Mouse (Mus musculus): ENCODE measurements around the gene 1700018G05Rik. TPM values are rescaled to one million over a fixed set of nuclear protein-coding genes. Genes with fewer than 3 reads are reported as not detected.
"Not testable (repeated sequence)": the region's sequence is repeated elsewhere in the genome, so short reads cannot be mapped to it uniquely, and the experiment has no call there.

The 1700018G05Rik gene
- polyA plus RNA-seq, 1 experiment from 2014 or later: not detected

DNA sequence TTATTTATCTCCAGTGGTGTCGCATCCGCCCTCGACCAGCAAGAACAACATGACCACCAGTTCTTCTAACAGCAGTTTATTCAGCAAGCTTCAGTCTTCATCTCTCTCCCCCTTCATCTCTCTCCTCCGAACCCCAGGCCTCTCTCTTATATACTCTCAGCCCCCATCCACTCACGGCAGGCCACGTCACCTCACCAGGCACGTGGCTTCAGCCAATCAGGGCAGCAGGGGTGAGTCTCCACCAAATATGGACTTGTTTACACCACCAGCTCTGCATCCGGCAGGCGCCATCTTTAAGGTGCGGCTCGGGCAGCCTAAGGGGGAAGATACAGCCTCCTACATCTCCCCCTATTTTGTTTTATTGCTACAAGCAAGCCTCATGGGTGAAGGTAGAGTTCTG lies 22.0 kb downstream of the 1700018G05Rik start:
- H3K4me1 ChIP-seq (ENCODE audit: control insufficient read depth, insufficient read depth, low read length); H3K27ac ChIP-seq (replicated peaks; ENCODE audit: low read depth, low read length); H3K36me3 ChIP-seq (ENCODE audit: control insufficient read depth, insufficient read depth, low read length); H3K4me2 ChIP-seq (ENCODE audit: low read length); H3K9ac ChIP-seq (replicated peaks; ENCODE audit: low read length); H3K9me3 ChIP-seq (ENCODE audit: control insufficient read depth, low read length); H3K4me3 ChIP-seq (replicated peaks; ENCODE audit: low read depth, low read length); H3K27me3 ChIP-seq (ENCODE audit: control insufficient read depth, insufficient read depth, low read length); DNase-seq; ATAC-seq (ENCODE audit: low FRiP score, low TSS enrichment): not testable (repeated sequence)
- 87% methylated on average over 11 of the region's 11 CpGs for WGBS

DNA sequence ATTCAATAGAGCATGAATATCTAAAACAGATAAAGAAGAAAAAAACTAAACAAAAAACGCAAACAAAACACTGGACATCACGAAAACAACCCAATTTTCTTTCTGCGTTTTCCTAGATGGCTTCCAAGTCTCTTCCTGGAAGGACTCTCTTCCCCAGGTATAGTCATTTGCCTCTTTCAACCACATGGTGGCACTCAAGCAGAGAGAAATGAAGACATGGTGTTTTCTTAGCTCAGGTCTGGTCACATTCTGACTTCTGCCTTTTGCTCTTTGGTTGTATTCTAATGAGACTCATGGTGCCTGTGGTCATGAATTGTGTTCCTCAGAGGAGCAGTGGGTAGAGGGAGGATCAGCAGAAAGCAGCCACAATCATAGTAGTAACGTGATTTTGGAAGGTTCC lies 30.7 kb downstream of the 1700018G05Rik start:
- Histone ChIP-seq H3K27ac (replicated peaks; ENCODE audit: low read depth, low read length) (no peak overlapping the region), H3K36me3 (ENCODE audit: control insufficient read depth, insufficient read depth, low read length) (no peaks in the 10 kb centered on the region), H3K9ac (replicated peaks; ENCODE audit: low read length) (no peak overlapping the region), H3K27me3 (ENCODE audit: control insufficient read depth, insufficient read depth, low read length) (no peaks in the 10 kb centered on the region), H3K4me1 (ENCODE audit: control insufficient read depth, insufficient read depth, low read length) (no peaks in the 10 kb centered on the region), H3K9me3 (ENCODE audit: control insufficient read depth, low read length) (no peaks in the 10 kb centered on the region), H3K4me3 (replicated peaks; ENCODE audit: low read depth, low read length) (no peak overlapping the region), H3K4me2 (ENCODE audit: low read length) (no peak overlapping the region)
- no peak; the same call in 1 of the 2 replicates for ATAC-seq (ENCODE audit: low FRiP score, low TSS enrichment)
- peak; percentile 70 for DNase-seq
- WGBS: 34% methylated on average over 4 of the region's 4 CpGs

DNA sequence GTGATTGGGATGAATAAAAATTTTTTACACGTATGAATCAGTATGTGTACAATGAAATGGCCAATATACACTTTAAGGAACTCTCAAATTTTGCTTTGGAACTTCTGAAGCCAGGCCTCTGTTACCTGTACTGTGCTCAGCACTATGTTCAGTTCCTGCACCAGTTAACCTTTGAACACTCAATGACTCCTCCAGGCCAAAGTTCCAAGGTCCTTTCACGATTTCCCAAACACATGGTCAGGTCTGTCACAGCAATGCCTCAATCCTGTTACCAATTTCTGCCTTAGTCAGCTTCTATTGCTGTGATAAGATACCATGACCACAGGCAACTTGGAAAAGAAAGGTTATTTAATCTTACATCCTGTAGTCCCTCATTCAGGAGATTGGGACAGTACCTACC lies 32.4 kb downstream of the 1700018G05Rik start:
- no peak for DNase-seq
- no peak overlapping the region for H3K4me3 ChIP-seq (replicated peaks; ENCODE audit: low read depth, low read length)
- no peak for ATAC-seq (ENCODE audit: low FRiP score, low TSS enrichment)
- no peaks in the 10 kb centered on the region for H3K27me3 ChIP-seq (ENCODE audit: control insufficient read depth, insufficient read depth, low read length)
- no peaks in the 10 kb centered on the region for H3K4me1 ChIP-seq (ENCODE audit: control insufficient read depth, insufficient read depth, low read length)
- 72% methylated on average over 2 of the region's 2 CpGs for WGBS
- no peak overlapping the region for H3K4me2 ChIP-seq (ENCODE audit: low read length)
- no peak overlapping the region for H3K9ac ChIP-seq (replicated peaks; ENCODE audit: low read length)
- no peaks in the 10 kb centered on the region for H3K36me3 ChIP-seq (ENCODE audit: control insufficient read depth, insufficient read depth, low read length)
- H3K9me3 ChIP-seq (ENCODE audit: control insufficient read depth, low read length): no peaks in the 10 kb centered on the region
- H3K27ac ChIP-seq (replicated peaks; ENCODE audit: low read depth, low read length): no peak overlapping the region

Other genes with a start within 250 kb of the 1700018G05Rik start
- not detected in 2 replicates for gene Gm3880, start 241.4 kb upstream of the 1700018G05Rik start, polyA plus RNA-seq (2014; fragmentation: Nextera tagmentation; extraction: Ambion mirVana)
- not detected in 2 replicates for gene Gm9112, start 220.7 kb upstream of the 1700018G05Rik start, polyA plus RNA-seq (2014; fragmentation: Nextera tagmentation; extraction: Ambion mirVana)
- not detected in 2 replicates for gene Dmrtc1b, start 220.5 kb upstream of the 1700018G05Rik start, polyA plus RNA-seq (2014; fragmentation: Nextera tagmentation; extraction: Ambion mirVana)
- gene Dmrtc1c1, start 125.4 kb upstream of the 1700018G05Rik start, polyA plus RNA-seq (2014; fragmentation: Nextera tagmentation; extraction: Ambion mirVana): not detected in 2 replicates
- gene Dmrtc1c2, start 73.8 kb upstream of the 1700018G05Rik start, polyA plus RNA-seq (2014; fragmentation: Nextera tagmentation; extraction: Ambion mirVana): not detected in 2 replicates
- gene 1700031F05Rik, start 60.4 kb upstream of the 1700018G05Rik start, polyA plus RNA-seq (2014; fragmentation: Nextera tagmentation; extraction: Ambion mirVana): not detected in 2 replicates
- gene Dmrtc1a, start 19.7 kb upstream of the 1700018G05Rik start, polyA plus RNA-seq (2014; fragmentation: Nextera tagmentation; extraction: Ambion mirVana): 2.6 TPM in 2 replicates
- gene 1700011M02Rik, start 19.5 kb upstream of the 1700018G05Rik start, polyA plus RNA-seq (2014; fragmentation: Nextera tagmentation; extraction: Ambion mirVana): not detected in 2 replicates